Mouse (Mus musculus) testis, adult 2 months (tissue): ENCODE measurements around the gene Capn15.
A peak's percentile ranks its signal among the peaks of the same experiment; 100 is the strongest.

Experiments used
- CTCF ChIP-seq: fragments of 200-500 bp; IDR thresholded peaks from 2 replicates; pipeline ENCODE4 v1.5.1; 2012; ENCODE audit warnings: low read depth, mild to moderate bottlenecking, inconsistent platforms, low read length, moderate library complexity; ENCODE audit not compliant: control insufficient read depth, insufficient read depth, insufficient replicate concordance
- POLR2A ChIP-seq: fragments of 200-500 bp; IDR thresholded peaks from 2 replicates; pipeline ENCODE4 v1.6.1; 2012; ENCODE audit warnings: low read depth, mild to moderate bottlenecking, inconsistent platforms, low read length, moderate library complexity; ENCODE audit not compliant: control insufficient read depth

DNA sequence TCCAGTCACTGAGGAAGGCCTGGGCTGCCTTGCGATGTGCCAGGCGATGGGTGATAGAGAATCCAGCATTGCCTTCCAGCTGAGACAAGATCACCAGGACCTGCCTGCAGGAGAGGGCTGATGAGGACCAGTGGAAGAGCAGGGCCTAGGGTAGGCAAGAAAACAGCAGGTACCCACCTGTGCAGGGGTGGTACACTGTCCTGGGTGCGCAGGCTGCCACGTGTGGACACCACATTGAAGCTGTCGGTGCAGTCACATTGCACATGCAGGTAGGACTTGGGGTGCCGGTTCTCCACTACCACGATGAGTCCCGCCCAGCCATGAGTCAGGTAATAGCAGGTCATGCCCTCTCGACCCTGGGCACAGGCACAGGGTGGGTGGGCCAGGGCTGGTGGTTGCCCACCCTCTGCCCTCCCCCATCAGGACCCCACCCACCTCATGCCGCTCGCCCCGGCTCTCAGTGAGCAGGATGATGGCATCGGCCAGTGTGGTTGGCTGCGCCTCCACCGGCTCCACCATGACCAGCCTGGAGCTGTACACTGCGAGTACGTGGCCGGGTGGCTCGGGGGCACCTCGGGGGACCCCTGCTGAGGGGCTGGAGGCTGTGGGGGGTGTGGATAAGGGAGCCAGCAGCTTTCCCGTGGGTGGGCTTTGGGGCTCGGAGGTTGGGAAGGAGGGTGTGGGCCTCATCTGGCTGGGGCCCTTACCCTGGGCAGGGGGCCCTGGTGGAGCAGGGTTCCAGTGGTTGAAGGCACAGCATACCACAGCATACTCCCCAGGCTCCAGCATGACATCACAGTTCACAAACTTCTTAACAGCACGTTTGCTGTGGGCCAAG, 25.7 kb downstream of the Capn15 start:
- 0 out of 2 replicates have a peak, but pooled peaks have one; percentile 11 for TF ChIP-seq CTCF
- TF ChIP-seq POLR2A: no peak
